Mouse (Mus musculus) natural killer cell, adult 2 months (primary cell): ENCODE data around the gene Pllp.

Source experiments
- DNase-seq, 2 experiments: peaks; one replicate each; pipeline ENCODE4 v3.0.0; 2022; ENCODE audit warnings: low spot score in 2 of 2

Pllp gene

DNA sequence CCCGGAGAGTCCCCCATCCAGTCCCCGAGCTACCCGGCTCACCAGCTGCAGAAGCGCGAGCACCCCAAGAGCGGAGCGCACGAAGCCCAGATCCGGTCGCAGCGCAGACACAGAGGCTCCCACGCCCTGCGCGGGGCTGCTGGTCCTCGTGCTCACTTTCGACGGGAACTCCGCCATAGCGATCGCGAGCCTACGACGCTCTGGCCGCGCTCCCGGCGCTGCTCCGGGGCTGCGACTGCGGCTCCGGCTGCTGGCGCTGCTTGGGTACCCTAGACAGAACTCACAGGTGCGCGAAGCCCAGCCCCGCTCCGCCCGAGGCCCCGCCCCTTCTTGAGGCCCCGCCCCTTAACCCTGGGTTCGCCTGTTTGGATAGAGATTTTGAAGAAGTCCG is at the start of gene Pllp:
Gene Pllp, minus strand, starts transcription at position 285 of the 391 bp plus-strand sequence.
- DNase-seq: peak in 1 of 2 experiments; percentile 32

DNA sequence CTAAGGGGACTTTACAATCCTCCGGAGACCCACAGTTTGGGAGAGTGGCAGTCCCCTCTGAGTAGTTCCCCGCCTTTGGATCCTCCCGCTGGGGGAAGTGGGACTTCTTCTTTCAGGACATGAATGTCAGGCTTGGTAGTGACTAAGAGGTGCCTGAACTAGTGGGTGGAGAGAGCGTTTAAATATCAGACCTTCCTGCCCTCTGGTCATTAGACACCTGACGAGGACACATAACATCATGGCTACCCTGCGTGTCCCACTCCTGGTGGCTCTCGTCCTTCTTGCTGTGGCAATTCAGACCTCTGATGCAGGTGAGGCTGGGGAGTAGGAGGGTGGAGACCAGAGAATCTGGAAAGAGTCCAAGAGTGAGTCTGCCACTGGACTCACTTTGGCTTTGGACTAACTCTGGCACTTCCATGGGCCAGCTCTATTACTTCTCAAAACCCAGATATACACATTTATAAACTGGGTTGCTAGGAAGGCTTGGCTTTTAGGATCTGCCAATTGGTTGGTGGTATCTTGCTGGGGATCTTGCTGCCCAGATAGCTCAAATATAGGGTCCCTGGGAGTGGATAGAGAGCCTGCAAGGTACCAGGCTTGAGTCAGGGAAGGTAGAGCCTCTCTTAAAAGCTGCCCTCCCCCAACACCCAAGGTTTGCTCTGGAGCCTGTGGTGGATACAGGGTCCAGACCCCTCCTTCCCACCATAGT is 49.6 kb upstream of the Pllp start, which contains the start of gene Ccl22:
Gene Ccl22, plus strand, starts transcription at position 115 of the 709 bp plus-strand sequence.
- DNase-seq: no peak

DNA sequence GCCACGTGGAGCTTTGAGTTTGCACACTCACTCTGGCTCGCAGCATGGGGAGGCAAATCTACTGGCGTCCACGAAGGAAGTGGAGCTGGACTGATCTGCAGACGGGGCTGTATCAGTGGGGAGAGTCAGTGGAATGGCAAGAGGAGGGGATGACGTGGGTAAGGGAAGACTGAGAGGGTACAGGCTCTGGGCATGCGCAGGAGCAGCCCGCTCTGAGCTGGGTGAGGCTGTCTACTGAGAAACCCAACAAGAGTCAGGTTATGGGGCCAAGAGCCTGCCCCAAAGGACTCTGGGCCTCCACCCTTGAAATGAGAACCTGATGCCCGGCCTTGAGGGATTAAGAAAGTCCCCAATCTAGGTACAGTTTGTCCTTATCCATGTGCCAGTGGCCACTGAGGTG is 48.9 kb upstream of the Pllp start:
- DNase-seq: no peak

DNA sequence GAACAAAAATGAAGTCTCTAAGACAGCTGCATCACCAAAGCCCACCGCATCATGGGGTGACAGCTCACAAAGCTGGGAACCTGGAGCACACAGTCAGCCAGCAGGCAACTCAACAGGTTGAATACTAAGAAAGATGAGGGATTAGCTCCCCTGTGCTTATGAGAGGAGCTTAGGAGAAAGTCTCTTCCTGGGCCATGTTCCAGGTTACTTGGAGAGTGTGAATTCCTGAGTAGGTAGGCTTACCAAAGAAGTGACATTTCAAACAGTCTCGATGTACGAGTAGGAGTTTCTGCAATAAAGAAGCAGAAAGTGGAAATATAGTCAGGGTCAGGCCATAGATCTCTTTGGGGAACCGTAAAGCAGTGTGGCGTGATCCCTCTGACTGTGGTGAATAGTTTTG is 48.4 kb upstream of the Pllp start:
- no peak for DNase-seq

DNA sequence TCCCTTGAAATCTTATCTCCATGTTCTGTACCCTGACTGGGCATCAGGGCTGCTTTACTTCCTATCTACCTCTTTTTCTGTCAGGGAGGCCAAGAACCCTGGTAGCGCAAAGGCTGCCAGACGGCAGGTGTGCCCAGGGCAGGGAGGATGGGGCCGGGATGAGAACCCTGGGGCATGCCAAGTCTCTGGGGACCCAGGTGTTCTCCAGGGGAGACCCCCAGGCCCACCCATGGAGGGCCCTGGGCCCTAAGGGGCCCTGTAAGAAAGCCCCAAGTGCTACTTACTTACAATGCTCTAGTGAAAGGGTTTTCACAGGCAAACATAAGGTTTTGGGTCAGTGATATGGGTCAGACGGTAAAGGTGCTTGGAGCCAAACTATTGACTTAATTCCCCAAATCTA is 45.6 kb upstream of the Pllp start:
- no peak for DNase-seq

DNA sequence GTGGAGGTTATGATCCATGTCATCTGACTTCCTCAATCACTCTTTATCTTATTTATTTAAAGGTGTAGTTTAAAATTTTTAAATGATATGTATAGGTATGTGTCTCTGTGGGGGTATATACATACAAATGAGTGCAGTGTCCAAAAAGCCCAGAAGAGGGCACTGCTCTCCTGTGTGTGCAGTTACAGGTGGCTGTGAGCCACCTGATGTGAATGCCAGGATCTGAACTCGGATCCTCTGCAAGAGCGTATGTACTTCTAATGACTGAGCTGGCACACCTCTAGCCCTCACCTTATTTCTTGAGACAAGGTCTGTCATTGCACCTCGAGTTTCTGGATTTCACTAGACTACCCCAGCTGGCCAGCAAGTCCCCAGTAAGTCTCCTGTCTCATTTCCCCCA is 44.5 kb upstream of the Pllp start:
- no peak for DNase-seq

DNA sequence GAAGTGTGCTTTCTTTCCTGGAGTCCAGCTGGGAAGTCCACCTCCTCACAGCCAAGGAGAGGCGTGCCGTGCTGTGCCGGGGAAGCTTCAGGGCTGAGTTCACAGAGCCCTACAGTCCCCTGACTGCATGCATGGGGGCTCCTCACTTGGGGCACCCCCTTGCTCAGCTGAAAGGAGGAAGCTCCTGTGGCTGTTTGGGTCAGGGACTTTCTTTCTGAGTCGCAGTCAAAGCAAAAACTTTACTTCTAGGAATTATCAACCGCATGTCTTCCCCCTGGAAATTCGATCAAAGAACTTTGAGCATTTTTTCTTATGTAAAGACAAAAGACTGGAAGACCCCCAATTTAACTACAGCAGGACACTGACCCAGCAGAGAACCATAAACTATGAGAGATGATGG is 43.8 kb upstream of the Pllp start:
- DNase-seq: peak in 1 of 2 experiments; percentile 39

DNA sequence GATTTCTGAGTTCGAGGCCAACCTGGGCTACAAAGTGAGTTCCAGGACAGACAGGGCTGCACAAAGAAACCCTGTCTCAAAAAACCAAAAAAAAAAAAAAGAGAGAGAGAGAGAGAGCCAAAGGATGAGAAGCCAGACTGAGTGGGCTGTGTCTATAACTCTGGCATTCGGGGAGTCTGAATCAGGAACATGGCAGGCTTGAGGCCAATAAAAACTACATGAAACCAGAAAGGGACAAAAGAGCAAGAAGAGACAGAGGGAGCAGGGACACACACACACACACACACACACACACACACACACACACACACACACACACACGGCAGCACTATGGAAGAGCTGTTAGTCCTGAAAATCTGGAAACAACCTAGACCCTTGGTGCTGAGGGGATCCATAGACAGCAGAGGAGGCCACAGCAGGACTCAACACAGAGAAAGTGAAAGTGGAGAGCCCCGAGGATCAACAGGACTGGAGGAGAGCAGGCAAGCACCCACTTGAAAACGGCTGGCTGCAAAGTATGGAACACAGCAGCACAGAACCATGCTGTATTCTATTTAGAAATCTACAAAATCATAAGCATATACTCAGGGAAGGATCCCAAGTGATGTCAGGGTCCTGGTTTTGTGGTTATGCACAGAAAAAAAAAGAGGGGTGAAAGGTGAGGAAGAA is 39.5 kb upstream of the Pllp start:
- no peak for DNase-seq

DNA sequence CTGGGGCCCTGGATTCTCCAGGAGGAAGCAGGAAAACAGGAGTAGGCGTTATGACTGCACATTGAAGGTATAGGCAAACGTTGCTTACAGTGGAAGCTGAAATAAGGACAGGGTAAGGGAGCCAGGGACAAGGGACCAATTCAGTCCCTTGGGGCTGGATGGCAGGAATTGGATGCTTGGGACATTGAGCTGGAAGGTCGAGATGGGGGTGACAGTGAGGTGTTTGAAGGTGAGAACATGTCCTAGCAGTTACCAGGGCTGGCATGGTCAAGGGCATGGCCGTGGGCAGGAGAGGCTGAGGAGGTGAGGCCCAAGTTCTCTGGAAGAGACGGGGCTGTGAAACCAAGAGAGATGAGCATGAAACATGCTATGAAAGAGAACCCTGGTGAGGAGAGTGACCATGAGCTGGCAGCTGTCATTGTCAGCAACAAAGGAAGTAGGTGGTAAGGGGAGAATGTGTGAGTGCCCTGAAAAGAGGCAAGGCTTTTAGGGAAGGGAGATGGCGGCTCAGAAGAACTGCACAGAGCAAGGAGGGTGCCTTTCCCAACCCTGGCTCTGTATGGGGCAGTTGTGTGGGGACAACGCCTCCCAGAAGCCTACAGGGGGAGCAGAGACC is 38.8 kb upstream of the Pllp start:
- DNase-seq: no peak

DNA sequence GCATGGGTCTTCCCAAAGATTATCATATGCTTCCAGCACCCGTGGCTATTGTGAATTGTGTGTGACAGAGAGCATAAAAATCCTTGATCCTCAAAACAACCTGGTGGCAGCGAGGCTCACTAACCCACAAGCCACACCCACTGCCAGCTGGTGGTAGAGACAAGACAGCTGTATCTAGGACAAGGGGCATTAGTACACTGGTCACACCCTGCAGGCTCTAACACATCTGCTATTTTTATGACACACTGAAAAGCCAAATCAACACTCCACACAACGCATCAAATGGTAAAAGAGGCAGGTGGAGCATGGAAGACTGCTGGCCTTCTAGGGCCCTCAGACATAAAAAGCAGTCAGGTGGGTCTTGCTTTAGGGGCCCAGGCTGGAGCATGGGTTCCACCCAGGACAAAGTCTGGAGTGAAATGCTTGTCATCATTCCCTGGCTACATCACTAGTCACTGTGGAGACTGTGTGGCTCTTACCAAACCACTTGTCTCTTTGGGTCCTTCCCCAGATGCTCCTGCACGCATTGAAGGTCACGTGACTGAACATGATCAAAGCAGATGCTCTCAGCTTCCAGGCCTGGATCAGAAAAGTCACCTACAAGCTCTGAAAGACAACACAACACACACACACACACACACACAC is 37.9 kb upstream of the Pllp start:
- DNase-seq: peak in 1 of 2 experiments; percentile 18

DNA sequence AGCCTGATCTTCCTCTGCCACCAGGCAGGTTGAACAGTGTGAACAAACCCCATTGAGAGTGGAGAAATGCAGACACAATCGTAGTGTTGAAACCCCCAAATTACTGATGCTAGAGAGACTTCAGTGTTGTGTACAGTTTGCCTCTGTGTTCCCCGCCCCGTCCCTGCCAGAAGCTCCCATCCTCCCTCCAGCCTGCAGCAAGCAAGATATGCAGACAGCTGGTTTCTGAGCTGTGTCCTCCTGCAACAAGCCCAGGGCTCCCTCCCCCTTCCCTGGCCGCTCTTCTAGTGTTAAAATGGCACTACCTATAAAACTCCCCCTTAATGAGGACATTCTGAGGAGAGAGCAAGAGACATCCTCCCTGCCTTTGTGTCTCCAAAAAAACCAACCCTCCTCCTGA is 33.2 kb upstream of the Pllp start:
- no peak for DNase-seq

DNA sequence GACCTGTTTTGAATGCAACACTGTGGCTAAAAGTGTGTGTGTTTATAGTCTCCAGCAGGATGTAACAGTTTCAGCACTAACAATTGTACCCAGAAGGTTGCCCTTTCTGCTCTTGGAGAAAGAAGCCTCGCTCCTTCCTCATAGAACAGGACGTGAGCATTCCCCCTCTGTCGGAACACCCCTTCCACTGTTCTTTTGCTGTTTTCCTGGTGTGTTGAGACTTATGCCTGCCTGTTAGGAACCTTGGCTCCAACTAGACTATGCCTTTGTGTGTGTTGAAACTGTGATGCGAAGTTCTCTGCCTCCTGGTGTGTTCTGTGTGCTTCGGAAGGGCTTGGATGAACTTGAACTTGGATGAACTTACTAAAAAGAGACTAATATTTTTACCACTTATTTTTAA is 29.9 kb upstream of the Pllp start:
- DNase-seq: no peak

DNA sequence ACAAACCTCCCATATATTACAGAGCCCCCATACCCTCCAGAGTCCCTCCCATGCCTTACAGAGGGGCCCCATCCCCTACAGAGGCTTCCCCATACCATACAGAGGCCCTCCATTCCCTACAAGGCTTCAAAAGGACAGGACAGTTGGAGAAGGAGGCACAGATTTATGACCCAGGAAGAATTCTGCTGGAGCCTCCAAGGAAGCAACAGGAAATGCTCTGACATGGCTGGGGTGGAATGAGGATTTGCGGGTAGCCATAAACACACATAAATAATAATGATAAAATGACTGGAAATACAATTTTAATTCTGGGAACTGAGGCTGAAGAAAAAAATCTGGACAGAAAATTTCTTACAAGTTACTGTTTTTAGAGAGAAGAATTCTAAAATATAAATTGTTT is 20.8 kb upstream of the Pllp start:
- DNase-seq: no peak

DNA sequence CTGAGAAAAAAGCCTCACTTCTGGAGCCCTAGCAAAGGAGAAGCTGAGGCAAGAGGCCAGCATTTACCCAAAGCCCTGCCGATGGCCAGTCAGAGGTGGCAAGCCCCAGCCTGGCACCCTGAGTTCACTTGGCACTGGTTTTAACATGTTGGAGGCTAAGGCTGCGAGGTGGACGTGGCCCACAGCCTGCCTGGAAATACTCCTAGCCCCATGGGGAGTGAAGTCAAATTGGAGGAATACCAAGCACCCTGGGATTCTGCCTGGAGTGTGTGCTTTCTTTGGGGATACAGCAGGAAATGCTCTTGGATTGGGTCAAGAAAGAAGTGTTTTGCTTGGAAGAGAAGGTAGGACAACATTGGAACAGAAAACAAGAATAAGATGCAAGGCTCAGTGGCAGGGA is 19.8 kb upstream of the Pllp start:
- DNase-seq: no peak

DNA sequence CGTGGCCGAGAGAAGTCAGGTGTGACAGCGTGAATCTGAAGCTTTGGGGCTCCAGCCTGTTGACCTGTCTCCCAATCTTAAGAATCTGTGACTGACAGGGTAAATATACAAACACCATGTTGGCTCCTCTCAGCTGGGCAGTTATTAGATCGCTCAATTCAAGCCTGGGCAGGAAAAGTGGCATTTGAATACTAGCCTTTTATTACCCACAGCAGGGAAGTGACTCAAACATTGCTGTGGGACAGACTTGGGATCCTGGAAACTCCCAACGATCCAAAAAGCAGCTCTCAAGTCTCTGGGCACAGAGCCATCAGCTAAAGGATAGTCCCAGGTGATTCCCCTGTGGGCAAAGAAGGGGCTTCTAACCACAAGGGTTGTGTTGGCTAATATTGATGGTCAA is 18.5 kb upstream of the Pllp start:
- no peak for DNase-seq

DNA sequence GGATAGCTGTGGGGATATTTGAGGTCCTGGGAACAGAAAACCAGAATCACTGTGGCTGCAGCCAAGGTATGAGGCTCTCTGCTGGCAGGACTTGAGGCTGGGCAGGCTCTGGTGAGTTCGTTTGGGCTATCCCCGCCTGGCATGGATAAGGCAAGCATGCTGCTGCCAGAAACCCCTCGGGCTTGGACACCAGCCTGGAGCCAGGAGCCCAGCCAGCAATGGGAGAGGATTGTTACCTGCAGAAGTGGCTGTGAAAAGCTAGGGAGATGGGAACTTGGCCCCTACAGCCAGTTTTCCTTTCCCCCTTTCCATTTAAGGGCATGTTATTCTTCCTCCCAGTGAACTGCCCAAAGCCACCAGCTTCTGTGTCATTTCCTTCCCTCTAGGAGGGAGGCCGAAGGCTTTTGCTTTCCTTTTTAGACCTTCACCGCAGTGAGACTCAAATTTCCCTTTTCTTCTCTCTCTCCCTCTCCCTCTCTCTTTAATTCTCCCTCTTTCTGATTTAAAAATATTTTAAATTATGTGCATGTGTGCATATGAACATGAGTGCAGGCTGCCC is 15.2 kb upstream of the Pllp start:
- no peak for DNase-seq

DNA sequence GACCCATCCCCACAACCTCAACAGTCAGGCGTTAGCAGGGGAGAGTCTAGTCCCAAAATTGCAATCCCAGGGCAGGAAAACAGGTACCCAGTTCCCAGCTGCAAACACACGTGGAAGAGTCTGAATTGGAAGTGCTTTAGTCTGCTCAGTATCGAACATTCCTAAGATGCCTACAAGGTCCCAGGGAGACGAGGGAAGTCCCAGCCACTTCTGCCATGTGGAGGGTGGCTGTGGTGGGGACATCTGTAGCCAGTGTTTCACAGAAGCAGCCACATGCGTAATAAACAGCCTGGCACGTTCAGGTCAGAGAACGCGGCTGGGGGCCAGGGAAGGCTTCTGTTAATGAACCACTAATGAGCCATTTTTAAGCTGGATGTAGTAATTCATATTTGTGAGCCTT is 14.3 kb upstream of the Pllp start:
- no peak for DNase-seq

DNA sequence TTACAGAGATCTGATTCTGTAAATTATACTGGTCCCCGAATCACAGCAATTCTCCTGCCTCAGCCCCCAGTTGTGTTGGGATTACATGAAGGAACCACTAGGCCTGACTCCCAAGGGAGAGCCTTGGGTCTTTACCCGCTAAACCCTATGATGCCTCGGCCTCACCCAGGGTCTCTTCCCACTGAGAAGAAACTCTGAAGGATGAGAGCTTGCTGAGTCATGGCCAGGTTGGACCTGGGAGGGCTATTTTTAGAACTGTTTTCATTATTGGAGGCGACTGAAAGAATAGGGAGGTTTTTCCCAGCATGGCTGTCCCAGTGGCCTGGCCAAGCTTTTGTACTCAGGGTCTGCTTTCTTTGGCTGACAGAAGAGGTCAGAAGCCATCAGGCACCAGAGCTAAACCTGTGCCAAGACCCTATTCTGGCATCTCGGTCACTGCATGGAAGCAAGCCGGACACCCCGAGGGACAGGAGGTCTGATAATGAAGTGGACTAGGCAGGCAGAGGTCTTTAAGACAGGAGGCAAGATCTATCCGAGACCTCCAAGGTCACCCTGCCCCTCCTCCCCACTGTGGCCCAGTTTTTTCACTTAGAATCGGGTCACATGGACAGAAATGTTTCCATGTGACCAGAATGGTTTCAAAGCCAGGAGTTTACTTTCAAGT is 10.8 kb upstream of the Pllp start:
- DNase-seq: no peak

DNA sequence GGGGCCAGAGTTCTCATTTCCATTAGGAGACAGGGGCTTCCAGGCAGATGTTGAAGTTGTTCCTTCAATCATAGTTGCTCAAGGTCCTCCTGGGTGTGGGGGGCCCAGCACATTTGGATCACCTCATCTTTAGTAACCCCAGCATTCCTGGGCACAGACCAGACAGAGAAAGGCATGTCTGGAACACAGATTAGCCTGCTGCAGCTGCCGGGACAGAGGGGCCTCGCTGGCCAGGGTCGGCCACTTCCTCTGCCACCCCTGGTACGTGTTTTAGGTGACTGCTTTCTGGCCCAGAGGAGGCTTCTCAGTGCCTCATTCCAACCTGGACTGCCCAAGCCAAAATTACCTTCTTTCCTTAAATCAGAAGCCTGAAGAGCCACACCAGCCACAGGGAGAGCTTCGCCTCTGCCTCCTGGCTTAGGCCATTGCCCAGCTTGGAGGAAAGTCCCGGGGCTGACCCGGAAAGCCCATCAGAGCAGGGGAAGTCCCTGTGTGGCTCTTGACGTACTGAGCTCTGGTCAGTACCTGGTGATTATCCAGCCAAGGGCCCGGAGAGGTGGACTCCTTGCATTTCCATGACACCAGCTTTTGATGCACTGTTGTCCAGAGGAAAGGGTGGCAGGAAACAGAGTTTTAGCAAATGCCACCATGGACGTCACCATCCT is 9.6 kb upstream of the Pllp start:
- DNase-seq: no peak

DNA sequence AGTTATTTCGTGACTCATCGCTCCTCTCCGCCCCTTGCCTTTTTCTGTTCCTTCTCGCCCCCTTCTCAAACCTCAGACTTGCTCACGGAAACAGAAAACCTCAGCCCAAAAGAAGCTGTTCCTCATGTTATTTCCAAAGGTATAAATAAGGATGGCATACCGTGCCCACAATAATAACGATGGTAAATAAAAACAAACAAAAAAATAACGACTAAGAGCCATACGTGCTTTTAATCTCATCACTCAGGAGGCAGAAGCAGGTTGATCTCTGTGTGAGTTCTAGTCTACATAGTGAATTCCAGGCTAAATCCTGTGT is 8.5 kb upstream of the Pllp start:
- DNase-seq: no peak

DNA sequence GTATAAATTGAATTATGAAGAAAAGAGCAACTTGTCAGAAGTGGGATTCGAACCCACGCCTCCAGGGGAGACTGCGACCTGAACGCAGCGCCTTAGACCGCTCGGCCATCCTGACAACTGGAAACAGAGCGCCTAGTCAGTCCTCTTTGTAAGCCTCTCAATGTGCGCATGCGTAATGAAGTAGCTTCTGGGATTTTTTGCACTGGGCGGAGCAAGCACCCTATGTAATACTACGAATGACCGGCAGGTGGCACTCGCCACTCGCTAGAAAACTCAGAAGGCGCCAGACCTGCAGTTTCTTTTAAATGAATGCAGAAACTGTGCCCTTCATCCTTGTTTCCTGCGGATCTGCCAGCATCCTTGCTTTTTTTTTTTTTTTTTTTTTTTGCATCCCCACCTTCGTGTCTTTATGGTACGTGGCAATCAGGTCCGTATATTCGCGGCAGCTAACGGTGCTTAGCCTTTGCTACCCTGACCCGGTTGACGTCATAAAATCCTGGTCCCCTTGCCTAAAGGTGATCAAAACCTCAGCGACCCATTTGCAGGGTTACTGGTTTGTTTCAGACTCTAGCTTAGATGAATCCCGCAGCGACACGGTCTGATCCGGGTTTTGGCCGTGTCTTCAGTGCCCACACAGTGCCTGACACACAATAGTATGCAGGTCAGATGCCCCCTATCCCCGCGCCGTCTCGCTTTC is 8.0 kb upstream of the Pllp start:
- DNase-seq: peak; percentile 97 to 98
